Mouse (Mus musculus) T-cell, adult 66 days (primary cell): ENCODE measurements around the gene Inf2. TPM values are rescaled to one million over a fixed set of nuclear protein-coding genes. Genes with fewer than 3 reads are reported as not detected.

Experiments used
- total RNA-seq, 2 experiments: library from RNA; stranded (reverse); gene quantifications; 3 replicates in 1 of 2; 4 replicates in 1 of 2; pipeline ENCODE4 v1.2.4; 2023

The Inf2 gene
- 10 to 100 TPM; 68.7 to 71.1 TPM for total RNA-seq

GRCm38 (mm10) chr12:112588426-112589256, at the start of gene Inf2:
TSS of gene Inf2 (plus strand) at chr12:112588784.

GRCm38 (mm10) chr12:112619686-112620353, 31.2 kb downstream of the Inf2 start, which contains the start of gene Adssl1:
TSS of gene Adssl1 (plus strand) at chr12:112620045.

GRCm38 (mm10) chr12:112644180-112644854, 55.7 kb downstream of the Inf2 start, which contains the start of gene Siva1:
TSS of gene Siva1 (plus strand) at chr12:112644679.

Other genes starting within 250 kb of the Inf2 start
- gene A530016L24Rik, start 99.3 kb upstream of the Inf2 start, total RNA-seq: not detected
- gene Tmem179, start 72.0 kb upstream of the Inf2 start, total RNA-seq: not detected
- gene Adssl1, start 31.3 kb downstream of the Inf2 start, total RNA-seq: 1 to 10 TPM; 2.3 to 3.7 TPM
- 10 to 100 TPM; 15.6 to 21.2 TPM for gene Siva1, start 55.9 kb downstream of the Inf2 start, total RNA-seq
- gene Akt1, start 86.1 kb downstream of the Inf2 start, total RNA-seq: 100 to 1,000 TPM; 109 TPM
- 1 to 10 TPM; 5.1 to 5.6 TPM for gene Zbtb42, start 90.0 kb downstream of the Inf2 start, total RNA-seq
- gene Cep170b, start 131.7 kb downstream of the Inf2 start, total RNA-seq: 10 to 100 TPM in 1 of 2 experiments, 1 to 10 TPM in 1; 9.8 to 13.0 TPM
- gene Pld4, start 171.9 kb downstream of the Inf2 start, total RNA-seq: 10 to 100 TPM in 1 of 2 experiments, 1 to 10 TPM in 1; 3.9 to 11.8 TPM
- gene Ahnak2, start 213.9 kb downstream of the Inf2 start, total RNA-seq: under 1 TPM; 0.24 to 0.29 TPM
- gene Clba1, start 220.2 kb downstream of the Inf2 start, total RNA-seq: 1 to 10 TPM in 1 of 2 experiments, not detected in 1; 1.0 TPM
- 10 to 100 TPM; 37.9 to 38.9 TPM for gene Cdca4, start 240.6 kb downstream of the Inf2 start, total RNA-seq